Mouse (Mus musculus) liver, postnatal 0 days (tissue): ENCODE results near the gene Fndc8.

ENCODE experiments used
- CTCF ChIP-seq: sonication (generic); IDR thresholded peaks from 2 replicates; pipeline ENCODE4 v1.5.1; 2016; ENCODE audit warnings: antibody characterized with exemption, low read depth
- EP300 ChIP-seq: IDR thresholded peaks from 2 replicates; pipeline ENCODE4 v1.6.1; 2016; ENCODE audit warnings: antibody characterized with exemption, low read depth, mild to moderate bottlenecking

DNA sequence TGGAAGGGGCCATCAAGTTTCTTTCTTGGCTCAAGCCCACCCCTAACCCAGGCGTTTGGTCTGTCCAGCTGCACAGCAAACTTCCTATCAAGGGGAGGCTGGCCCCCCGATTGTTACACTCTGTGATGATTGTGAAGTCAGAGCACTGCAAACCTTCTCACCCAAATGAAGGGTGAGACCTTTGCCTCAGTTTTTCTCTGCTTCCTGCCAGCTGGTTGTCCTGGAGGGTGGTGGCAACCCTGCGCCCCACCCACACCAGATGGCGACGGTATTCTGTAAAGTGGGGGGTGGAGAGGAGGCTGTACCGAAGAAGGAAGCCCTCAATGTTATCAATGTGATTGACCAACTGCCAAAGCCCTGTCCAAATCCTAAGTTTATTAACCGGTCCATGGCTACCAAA is at the start of gene Fndc8:
- TF ChIP-seq CTCF (no peak), EP300 (no peak)
